Mouse (Mus musculus): ENCODE results near the gene Mdfi.

Mdfi gene

GRCm38 (mm10) chr17:47766407-47767043 lies 68.0 kb downstream of the Mdfi start:
- DNase-seq (ENCODE audit: low spot score in 2 of 2): no peak

GRCm38 (mm10) chr17:47765986-47766385 lies 68.5 kb downstream of the Mdfi start:
- no peak for DNase-seq (ENCODE audit: low spot score in 2 of 2)
